Mouse (Mus musculus): ENCODE measurements around the gene Hook2.

The Hook2 gene

DNA sequence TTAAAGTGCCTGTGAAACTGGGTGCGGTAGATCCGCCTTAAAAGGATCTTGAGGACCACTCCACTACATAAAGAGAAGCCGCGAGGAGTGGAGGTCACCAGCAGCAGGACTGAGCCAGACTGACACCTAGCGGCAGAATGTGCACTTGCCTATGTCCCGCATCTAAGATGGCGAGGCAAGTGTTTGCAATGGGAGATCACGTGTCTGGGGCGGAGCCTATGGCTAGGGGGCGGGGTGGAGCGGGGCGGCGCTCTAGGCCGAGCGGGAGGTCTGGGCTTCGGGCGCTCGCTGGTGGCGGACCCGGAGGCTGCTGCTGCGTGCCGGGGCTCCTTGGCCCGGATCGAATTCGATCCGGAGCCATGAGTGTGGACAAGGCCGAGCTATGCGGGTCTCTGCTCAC is at the start of gene Hook2:
Gene Hook2, plus strand, starts transcription at position 255 of the 400 bp plus-strand sequence.
- peak; percentile 95 to 98 for DNase-seq

DNA sequence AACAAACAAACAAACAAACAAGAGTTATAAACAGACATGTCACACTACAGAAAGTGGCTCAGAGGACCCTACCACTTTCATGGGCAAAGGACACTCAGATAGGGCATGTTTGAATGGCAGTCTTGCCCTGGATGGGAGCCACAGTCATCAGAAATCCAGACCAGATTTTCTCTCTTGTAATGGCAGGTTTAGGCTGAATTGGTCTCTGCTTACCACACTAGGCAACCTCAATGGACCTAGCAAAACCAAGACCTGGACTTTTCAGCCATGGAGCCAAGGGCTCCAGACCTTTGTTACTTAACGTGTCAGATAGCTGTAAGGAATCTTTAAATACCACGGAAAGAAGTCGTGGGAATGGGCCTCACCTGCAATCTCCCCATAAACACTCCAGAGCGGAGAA is 46.7 kb upstream of the Hook2 start:
- DNase-seq: no peak

DNA sequence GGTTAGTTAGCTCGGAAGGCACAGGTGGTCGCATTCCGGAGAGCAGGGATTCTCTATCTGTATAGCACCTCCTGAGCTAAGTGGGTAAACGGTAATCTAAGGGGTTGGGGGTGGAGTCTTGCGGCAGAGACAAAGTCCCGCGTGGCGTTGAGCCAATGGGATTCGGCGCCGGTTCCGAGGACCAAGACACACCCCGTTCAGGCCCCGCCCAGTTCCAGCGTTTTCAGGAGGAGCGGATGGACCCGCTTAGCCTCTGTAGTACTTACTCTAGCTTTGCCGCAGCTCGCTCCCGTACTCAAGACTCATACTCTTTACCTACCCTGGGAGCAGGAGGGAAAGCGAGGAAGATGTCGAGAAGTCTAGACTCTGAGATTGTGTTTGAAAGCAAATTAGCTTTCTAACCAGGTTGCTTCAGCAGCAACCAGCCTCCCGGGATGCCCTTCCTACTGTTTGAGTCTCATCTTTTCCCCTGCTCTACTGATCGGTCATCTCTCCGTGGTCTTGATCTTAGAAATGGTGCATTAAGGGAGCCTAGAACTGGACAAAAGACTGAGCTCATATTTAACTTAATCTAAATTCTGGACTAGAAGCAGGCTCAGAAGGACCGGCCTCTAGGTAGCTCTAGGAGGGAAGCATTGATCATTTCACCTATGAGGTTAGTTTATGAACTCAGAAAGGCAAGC is 45.8 kb upstream of the Hook2 start:
- peak; percentile 76 to 84 for DNase-seq

DNA sequence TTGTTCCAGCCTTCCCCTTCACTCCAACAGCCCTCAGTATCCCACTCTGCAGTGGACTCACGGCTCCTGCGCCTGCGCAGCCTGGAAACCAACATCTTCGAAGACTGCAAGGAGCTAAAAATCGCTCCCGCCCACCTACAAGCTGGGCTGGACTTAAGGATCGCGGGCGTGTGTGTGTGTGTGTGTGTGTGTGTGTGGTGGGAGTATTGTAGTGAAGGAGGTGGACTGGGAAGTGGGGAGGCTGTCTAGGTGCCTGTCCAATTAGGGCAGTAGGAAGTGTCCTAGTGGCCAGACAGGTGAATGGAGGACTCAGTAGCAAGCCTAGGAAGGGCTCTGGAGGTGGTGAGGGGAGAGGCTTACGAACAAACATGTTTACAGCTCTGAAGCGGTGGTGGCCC is 45.2 kb upstream of the Hook2 start:
- peak; percentile 44 to 53 for DNase-seq

DNA sequence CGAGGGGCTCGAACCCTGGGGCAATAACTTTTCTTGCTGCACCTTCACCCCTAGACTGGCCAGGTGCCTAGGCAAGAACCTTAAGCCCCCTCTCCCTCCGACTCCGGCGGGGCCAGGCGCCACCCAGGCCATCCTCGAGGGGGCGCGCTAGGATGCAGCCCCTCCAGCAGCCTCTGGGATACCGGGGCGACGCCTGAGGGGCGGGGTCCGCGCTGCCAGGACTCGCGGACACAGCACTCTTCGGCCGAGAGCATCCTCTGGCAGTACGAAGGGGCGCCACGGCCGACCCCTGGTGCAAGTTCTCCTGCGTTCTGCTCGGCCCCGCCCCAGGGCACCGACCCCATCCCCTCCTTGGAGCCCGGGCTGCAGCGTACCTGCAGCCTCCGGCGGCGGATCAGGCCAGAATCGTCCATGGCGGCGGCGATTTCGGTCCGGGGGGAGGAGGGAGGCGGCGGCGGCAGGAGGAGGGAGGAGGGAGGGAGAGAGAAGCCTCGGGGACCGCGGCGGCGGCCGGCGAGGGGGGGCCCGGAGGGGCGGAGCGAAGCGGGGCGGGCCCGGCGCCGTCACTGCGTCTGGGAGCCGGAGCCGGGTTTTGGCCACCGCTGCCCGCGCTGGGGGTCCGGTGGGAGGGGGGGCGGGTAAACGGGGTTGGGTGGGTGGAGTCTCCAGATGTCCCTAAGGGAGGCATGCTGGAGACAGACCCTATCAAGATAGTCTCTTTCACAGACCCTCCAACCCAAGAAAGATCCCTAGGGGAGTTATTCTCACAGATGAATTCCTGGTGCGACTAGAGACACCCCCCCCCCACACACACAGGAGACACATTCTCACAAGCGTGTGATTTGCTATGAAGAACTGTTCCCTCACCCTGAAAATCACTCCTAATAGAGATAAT is 44.5 kb upstream of the Hook2 start:
- DNase-seq: peak; percentile 63 to 73

DNA sequence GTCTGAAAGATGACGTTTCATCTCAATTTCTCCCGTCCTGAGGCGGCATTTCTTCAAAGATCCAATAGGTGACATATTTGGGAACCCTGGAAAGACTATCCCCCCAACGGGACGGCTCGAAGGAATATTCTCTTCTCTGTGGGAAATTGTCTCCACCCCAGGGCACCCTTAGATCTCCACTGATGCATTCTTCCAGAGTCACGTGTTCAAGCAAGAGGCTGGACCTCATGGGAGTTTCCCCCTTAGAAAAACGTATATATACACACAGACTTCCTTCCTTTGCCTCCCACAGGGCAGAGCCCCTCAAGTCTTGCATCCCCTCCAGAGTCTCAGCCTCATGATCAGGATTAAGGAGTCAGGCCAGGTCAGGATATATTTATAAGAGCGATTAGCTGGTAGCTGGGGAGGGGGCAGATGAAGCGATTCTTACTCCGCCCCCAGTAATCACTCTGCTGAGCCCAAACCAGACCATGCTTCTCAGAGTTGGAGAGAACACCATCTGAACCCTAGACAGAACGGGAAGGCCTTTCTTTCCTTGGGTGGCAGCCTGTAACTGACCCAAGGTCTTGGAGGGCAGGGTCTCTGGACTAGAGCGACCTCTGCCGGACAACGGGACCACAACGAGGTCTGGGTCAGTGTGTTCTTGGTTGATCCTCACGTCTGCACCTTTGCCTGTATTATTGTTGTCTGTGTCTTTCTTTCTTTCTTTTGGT is 43.7 kb upstream of the Hook2 start, which contains the start of gene Rtbdn:
Gene Rtbdn, plus strand, starts transcription at position 464 of the 713 bp plus-strand sequence.
- DNase-seq: peak; percentile 72 to 75

DNA sequence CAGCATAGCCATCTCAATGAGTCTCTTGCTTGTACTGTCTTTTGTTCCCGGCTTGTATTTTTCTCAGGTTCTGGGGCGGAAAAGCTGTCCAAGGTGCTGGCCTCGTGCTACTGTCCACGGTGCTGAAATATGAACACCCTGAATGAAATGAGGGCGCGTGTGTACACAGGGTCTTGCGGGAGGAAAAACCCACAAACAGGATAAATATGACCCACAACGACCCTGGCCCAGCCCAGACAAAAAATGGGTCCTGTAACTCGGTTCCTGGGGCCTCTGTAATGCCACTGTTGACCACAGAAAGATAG is 43.2 kb upstream of the Hook2 start:
- DNase-seq: no peak

DNA sequence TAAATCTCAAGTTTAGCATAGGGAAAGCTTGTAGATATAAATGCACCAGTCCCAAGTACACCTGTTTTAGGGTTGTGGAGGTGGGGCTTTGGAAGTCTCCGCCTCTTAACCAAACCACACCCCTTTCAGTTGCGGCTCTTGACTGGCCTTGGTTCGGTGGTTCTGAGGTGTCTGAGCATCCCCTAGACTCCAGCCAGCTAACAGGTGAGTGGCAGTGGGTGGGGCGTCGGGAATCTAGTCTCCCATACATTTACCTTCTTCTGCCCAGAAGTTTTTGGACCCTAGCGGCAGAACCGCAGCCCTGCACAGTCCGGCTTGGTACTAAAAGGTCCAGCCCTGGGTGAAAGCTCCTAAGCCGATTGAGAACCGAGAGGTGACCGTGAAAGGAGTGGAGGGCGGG is 40.6 kb upstream of the Hook2 start:
- no peak for DNase-seq

DNA sequence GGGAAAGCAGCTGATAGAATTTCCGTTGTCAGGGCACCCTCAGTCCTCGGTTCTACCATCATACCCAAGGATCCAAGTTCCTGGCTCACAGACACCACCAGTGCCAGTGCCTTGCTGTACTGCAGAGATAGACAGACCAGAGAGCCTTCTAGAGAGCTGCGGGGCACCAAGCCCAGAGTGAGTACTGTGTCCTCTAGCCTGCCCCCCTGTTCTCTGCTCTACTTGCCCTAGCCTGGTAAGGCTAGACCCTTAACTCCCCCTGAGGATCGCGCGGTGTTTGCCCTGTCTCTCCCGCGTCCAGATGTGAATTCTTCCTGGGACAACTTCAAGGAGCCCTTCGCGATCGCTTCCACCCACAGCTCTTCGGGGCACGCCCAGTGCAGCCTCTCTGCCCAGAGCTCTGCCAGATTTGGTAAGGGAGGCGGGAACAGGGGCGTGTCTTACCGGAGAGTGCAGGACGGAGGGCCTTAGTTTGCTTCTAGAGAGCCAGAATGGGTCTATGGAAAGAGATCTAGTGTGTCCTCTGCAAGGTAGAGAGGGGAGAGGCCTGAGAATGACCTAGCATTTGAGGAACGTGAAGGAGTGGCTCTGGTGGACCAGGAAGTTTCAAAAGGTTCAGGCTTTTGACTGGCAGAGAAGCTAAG is 37.7 kb upstream of the Hook2 start:
- DNase-seq: no peak

DNA sequence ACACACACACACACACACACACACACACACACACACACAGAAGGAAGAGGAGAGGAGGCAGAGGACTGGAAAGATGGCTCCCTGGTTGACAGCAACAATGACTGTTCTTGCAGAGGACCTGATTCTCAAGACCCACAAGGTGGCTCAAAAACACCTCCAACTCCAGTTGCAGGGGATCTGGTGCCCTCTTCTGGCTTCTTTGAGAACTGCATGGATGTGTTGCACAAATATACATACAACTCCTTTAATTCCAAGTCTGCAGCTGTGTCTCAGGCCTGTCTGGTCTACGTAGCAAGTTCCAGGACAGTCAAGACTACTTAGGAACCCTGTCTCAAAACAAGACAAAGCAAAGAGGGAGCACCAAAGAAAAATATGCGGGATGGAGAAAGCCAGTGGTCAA is 33.6 kb upstream of the Hook2 start:
- DNase-seq: peak; percentile 80 to 88

DNA sequence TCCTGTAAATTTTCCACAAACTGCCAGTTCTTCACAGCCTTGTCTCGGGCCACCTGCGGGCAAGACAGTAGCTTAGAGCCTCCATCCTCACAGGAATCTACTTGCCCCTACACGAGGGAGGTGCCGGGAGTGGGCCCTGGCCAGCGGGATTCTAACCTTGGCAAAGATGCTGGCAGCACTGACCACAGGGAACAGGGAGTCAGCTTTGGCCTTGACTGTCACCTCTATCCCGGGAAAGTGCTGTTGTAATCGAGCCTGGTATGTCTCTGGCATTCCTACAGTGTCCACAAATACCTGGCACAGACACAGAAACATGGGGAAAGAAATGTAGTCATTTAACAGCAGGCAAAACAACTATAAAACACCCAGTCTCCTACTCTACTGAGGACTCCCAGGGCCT is 30.6 kb upstream of the Hook2 start:
- DNase-seq: no peak

DNA sequence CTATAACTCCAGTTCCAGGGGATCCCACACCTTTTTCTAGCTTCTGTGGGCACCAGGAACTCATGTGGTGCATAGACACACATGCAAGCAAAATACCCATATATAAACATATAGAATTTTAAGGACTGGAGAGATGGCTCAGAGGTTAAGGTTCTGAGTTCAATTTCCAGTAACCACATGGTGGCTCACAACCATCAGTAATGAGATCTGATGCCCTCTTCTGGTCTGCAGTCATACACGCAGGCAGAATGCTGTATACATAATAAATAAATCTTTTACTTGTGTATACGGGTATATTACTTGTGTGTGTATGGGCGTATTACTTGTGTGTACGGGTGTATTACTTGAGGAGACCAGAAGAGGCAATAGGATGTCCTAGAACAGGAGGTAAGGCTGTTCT is 26.5 kb upstream of the Hook2 start:
- no peak for DNase-seq

DNA sequence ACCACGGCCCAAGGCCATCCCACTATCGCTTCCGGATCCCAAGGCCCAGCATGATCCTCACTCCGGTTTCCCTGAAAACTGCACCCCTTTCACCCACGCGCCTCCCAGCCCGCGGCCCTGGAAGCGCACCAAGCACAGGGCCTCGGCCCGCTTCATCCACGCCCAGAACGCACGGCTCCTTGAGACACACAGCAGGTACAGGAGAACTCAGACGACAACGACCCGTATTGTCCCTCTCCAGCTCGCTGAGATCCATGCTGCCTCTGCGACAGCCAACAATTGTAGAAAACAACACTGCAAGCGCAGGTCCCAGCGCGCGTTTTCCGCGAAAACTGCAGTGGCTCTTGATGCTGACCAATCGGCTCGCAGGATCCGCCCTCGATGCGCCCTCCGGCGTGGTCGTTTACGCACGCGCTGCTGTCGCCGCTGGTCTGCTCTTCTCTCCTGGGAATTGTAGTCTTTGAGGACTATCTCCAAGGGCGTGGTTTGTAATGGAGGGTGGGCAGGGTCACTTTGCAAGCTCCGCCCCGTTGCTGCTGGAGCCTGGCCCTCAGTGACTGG is 24.6 kb upstream of the Hook2 start:
- peak; percentile 92 to 93 for DNase-seq

DNA sequence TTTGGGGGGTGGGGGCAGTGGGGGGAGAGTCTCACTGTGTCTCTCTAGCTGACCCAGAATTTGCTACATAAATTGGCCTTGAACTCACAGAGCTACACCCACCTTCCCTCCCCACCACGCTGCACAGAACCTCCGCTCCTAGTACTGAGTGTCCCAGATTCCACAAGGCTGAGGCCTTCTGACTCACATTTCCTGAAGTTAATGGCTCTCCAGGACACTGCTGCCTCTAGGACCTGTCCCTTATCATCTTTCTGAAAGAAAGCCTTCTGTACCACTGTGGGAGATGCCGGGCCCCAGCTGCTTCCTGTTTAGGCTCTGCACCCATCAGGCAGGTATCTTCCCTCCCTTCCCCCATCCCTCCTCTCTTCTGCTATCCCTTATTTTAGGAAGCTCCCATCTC is 23.8 kb upstream of the Hook2 start:
- no peak for DNase-seq

DNA sequence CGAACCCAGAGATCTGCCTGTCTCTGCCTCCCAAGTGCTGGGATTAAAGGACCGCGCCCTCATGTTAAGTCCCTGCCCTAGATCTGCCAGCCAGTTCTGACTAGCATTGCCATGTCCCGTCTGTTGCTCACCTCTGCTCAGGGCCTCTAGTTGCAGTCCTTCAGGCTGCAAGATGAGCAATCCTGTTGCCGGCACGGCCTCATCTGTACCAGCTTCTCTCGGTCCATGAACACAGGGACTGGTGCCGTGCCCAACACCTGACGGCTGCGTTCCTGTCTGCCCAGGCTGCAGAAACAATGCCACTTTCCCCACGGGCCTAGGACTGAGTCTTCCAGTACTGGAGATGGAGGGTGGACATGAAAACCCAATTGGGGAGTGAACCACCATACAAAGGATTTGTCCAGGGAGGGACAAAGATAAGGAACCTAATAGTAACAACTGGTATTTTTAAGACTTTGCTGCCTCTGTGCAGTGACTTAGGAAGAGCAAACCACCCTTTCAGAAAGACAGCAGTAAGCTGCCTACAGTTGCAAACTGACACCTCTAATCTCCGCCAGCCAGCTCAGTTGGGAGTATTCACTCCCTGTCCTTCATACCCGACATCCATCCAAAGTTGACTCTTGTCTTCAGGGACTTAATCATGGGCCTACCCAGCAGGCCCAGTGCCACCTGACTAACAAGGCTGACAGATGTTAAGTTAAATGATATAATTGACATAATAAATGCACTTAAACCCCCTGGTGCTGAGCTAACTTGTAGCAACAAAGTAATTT is 22.7 kb upstream of the Hook2 start:
- DNase-seq: no peak

DNA sequence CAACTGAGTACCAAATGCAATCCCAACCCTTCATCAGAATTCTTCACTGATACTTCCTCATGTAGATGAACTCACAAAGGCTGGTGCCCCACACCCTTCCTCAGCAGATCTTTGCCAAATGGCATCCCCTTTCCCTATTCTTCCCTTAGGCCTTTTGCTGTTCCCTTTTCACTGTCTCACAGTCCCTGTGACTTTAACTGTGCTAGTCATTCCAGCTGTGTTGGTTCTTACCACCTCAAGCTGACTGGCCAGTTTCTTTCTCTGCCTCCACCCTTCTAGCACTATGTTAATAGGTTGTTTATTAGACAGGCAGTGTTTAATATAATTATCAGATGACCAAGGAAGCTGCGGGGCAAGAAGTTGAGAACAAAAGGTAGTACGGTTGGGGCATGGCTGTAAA is 21.8 kb upstream of the Hook2 start:
- no peak for DNase-seq

DNA sequence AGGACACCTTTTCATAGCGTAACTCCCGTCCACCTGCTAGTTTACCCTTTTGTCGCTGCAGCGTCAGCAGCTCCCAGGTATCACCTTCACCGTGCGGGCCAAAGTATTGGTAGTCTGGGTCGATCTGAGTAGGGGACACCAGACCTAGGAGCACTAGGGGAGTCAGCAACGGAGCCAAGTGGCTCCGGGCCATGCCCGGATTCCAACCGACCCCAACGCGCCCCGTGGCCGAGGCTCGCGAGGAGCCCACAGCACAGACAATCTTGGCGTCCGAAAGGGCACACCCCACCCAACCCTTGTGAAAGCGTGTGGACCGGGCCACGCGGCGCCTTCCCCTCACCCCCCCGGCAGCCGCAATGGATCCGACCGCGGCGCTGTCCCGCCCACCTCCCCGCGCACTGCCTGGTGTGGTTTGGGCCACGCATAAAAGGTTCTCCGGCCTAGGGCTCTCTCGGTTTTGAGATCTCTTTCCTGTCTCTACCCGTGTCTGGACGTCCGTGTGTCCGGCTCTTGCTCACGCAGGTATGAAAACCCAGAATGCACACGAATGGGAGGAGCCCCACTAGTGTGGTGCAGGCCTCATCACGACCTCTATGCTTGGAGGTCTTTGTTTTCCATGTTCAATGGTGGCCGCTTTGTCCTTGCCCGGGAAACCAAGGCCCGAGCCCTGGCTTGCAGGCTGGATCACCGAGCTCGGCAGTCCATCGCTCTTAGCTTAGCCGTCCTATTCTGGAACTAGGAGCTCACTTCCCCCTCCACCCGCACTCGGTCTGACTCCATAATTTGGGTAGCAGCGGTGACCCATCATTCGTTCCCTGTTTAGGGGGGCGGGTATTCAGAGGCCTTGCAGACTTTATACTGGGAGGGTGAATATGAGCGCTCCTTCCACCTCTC is 20.9 kb upstream of the Hook2 start, which contains the start of the genes Gm49661, Prdx2 and Rnaseh2a:
Gene Gm49661, minus strand, starts transcription at position 193 of the 894 bp plus-strand sequence.
Gene Prdx2, plus strand, starts transcription at position 347 of the 894 bp plus-strand sequence.
Gene Rnaseh2a, minus strand, starts transcription at position 527 of the 894 bp plus-strand sequence.
- DNase-seq: peak; percentile 81

DNA sequence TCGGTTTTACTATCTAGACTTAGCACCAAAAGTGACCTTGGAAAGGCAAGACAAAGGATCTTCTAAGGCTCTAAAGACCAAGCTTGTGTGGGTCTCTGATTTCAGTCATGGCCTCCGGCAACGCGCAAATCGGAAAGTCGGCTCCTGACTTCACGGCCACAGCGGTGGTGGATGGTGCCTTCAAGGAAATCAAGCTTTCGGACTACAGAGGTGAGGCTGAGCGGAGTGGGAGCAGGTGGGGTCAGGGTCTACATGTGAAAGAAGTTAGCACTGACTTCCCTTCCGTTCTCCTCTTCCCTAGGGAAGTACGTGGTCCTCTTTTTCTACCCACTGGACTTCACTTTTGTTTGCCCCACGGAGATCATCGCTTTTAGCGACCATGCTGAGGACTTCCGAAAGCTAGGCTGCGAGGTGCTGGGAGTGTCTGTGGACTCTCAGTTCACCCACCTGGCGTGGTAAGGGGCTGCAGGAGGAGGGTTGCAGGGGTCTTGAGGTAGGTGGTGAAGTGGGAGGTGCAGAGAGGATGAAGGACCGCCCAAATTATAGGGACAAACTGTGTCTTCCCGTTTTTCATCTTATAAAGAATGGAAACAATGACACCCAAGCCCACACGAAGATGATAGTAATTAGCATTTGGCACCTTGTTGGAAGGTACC is 20.1 kb upstream of the Hook2 start:
- no peak for DNase-seq

DNA sequence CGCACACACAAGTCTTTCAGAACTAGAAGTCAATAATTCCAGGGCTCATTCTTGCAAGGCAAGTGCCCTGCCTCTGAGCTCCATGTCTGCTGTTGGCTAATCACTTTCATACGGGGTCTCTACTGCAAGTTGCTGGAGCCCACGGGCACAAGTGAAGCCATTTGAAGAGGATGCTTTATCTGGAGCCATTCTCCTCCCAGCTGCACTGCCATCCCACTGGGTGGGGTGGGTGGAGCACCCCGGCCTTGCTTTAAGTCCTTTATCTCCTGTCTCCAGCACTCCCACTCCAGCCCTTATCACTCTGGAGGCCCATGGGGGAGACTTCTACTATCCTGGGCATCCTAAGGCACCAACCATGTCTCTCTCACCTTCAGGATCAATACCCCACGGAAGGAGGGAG is 19.5 kb upstream of the Hook2 start:
- no peak for DNase-seq

DNA sequence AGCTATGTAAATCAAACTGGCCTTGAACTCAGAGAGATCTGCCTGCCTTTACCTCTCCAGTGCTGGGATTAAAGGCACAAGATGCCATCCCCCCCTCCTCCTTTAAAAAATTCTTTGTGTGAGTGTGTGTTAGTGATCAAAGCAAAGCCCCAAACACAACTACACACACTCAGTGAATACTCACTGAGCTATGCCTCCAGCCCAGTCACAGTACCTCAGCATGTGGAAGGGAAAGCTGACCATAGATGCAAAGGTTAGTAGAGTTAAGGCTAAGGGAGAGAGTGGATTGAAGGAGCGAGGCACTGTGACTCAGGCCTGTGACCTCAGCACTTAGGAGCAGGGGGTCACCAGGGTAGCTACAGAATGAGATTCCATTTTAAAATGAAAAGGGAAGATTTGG is 17.3 kb upstream of the Hook2 start:
- no peak for DNase-seq

All from cerebellum, postnatal 36 days (tissue).